Mouse (Mus musculus) heart, postnatal 10 days (tissue): ENCODE measurements around the gene Zyg11a. TPM values are rescaled to one million over a fixed set of nuclear protein-coding genes. Genes with fewer than 3 reads are reported as not detected.

Experiments used
- DNase-seq, 2 experiments: peaks; one replicate each; pipeline ENCODE4 v3.0.0; 2021
- intact Hi-C: fragments of 180-260 bp; cut with DNase I; formaldehyde crosslinking; loops from one replicate; pipeline ENCODE4 v1.15.1; 2025
- total RNA-seq, 2 experiments: library from RNA; stranded (reverse); gene quantifications; 2 replicates each; pipeline ENCODE4 v1.2.3; 2021

Gene Zyg11a
- not detected for total RNA-seq

- intact Hi-C loops = no loop called here
- DNase-seq = peak; percentile 7 to 15
Measured at GRCm38 (mm10) chr4:108217332-108218179, at the start of gene Zyg11a. Gene Zyg11a, minus strand, starts transcription at chr4:108218048.

- DNase-seq = no peak
- intact Hi-C loops = no loop called here
Measured at GRCm38 (mm10) chr4:108265774-108266173, 47.9 kb upstream of the Zyg11a start.

GRCm38 (mm10) chr4:108253317-108253716 is 35.5 kb upstream of the Zyg11a start:
- intact Hi-C loops = loop anchor here (5.0 kb wide), 1 partner anchor 74 kb away; the partner anchor contains the start of gene Coa7
- DNase-seq = no peak

GRCm38 (mm10) chr4:108250501-108250900 is 32.7 kb upstream of the Zyg11a start:
- DNase-seq = no peak
- intact Hi-C loops = loop anchor here (5.0 kb wide), 1 partner anchor 77 kb away; the partner anchor contains the start of gene Coa7

GRCm38 (mm10) chr4:108249314-108249713 is 31.5 kb upstream of the Zyg11a start:
- DNase-seq = no peak
- intact Hi-C loops = no loop called here

- DNase-seq = no peak
- intact Hi-C loops = no loop called here
Measured at GRCm38 (mm10) chr4:108233654-108234053, 15.8 kb upstream of the Zyg11a start.

GRCm38 (mm10) chr4:108225341-108225872 is 7.6 kb upstream of the Zyg11a start:
- no peak for DNase-seq
- intact Hi-C loops = no loop called here

- intact Hi-C loops = no loop called here
- no peak for DNase-seq
Measured at GRCm38 (mm10) chr4:108222507-108222906, 4.7 kb upstream of the Zyg11a start.

- intact Hi-C loops = no loop called here
- peak in 1 of 2 experiments; percentile 7 for DNase-seq
Measured at GRCm38 (mm10) chr4:108219019-108219418, 1.2 kb upstream of the Zyg11a start.

GRCm38 (mm10) chr4:108213023-108213422 is 4.8 kb downstream of the Zyg11a start:
- intact Hi-C loops = no loop called here
- DNase-seq = no peak

GRCm38 (mm10) chr4:108204629-108205028 is 13.2 kb downstream of the Zyg11a start:
- no peak for DNase-seq
- intact Hi-C loops = no loop called here

GRCm38 (mm10) chr4:108199236-108199635 is 18.6 kb downstream of the Zyg11a start:
- intact Hi-C loops = no loop called here
- peak; percentile 3 to 9 for DNase-seq

GRCm38 (mm10) chr4:108196277-108196855 is 21.5 kb downstream of the Zyg11a start:
- intact Hi-C loops = no loop called here
- peak; percentile 29 to 47 for DNase-seq

- intact Hi-C loops = no loop called here
- no peak for DNase-seq
Measured at GRCm38 (mm10) chr4:108192821-108193323, 25.0 kb downstream of the Zyg11a start.

GRCm38 (mm10) chr4:108182278-108182677 is 35.6 kb downstream of the Zyg11a start:
- intact Hi-C loops = no loop called here
- DNase-seq = no peak

- DNase-seq = no peak
- intact Hi-C loops = loop anchor here (5.0 kb wide), 1 partner anchor 159 kb away; the partner anchor contains the start of gene Coa7
Measured at GRCm38 (mm10) chr4:108168056-108168455, 49.8 kb downstream of the Zyg11a start.

GRCm38 (mm10) chr4:108166874-108167273 is 51.0 kb downstream of the Zyg11a start:
- intact Hi-C loops = loop anchor here (5.0 kb wide), 1 partner anchor 160 kb away; the partner anchor contains the start of gene Coa7
- no peak for DNase-seq

GRCm38 (mm10) chr4:108165152-108165895 is 52.5 kb downstream of the Zyg11a start, which contains the start of gene Echdc2:
Gene Echdc2, plus strand, starts transcription at chr4:108165437.
- DNase-seq = peak; percentile 56 to 62
- intact Hi-C loops = loop anchor here (5.0 kb wide), 1 partner anchor 162 kb away; the partner anchor contains the start of gene Coa7

- intact Hi-C loops = no loop called here
- no peak for DNase-seq
Measured at GRCm38 (mm10) chr4:108163291-108163690, 54.6 kb downstream of the Zyg11a start.

GRCm38 (mm10) chr4:108161936-108162335 is 55.9 kb downstream of the Zyg11a start:
- intact Hi-C loops = no loop called here
- no peak for DNase-seq
